Mouse (Mus musculus) hindbrain, embryonic 12.5 days (tissue): ENCODE measurements at regions not wholly inside any gene's neighbourhood (a gene's known extent, or its start where the extent isn't known, plus 50 kb on each side); places are given as distances from the start of the nearest gene placed in this dataset.

Source experiments
- ATAC-seq: fragments of 200-750 bp; cut with Nextera tagmentation; 2 replicates; pipeline ENCODE4 v1.8.0; 2017; ENCODE audit warnings: moderate TSS enrichment; ENCODE audit not compliant: low FRiP score
- H3K27ac ChIP-seq: fragments of 300-500 bp; sonication (generic); 2 replicates; pipeline ENCODE4 v1.5.1; 2016; ENCODE audit warnings: mild to moderate bottlenecking
- H3K27me3 ChIP-seq: fragments of 300-500 bp; sonication (generic); 2 replicates; pipeline ENCODE4 v1.6.1; 2016; ENCODE audit warnings: mild to moderate bottlenecking
- H3K36me3 ChIP-seq: fragments of 300-500 bp; sonication (generic); 2 replicates; pipeline ENCODE4 v1.6.1; 2016; ENCODE audit warnings: mild to moderate bottlenecking
- H3K4me1 ChIP-seq: fragments of 300-500 bp; sonication (generic); 2 replicates; pipeline ENCODE4 v1.6.1; 2016
- H3K4me2 ChIP-seq: fragments of 300-500 bp; sonication (generic); replicated peaks from 2 replicates; pipeline ENCODE4 v1.6.1; 2016; ENCODE audit warnings: mild to moderate bottlenecking
- H3K4me3 ChIP-seq: fragments of 300-500 bp; sonication (generic); 2 replicates; pipeline ENCODE4 v1.5.1; 2016; ENCODE audit warnings: mild to moderate bottlenecking
- H3K9ac ChIP-seq: fragments of 300-500 bp; sonication (generic); 2 replicates; pipeline ENCODE4 v1.6.1; 2016; ENCODE audit warnings: mild to moderate bottlenecking, moderate library complexity
- H3K9me3 ChIP-seq: fragments of 300-500 bp; sonication (generic); replicated peaks from 2 replicates; pipeline ENCODE4 v1.6.1; 2016; ENCODE audit warnings: mild to moderate bottlenecking
- WGBS: fragments of 180-500 bp; shearing (Covaris S2); methylation state at CpG from one replicate; pipeline ENCODE4 v1.1.7; 2016; 5-methylcytosine and 5-hydroxymethylcytosine counted together

DNA sequence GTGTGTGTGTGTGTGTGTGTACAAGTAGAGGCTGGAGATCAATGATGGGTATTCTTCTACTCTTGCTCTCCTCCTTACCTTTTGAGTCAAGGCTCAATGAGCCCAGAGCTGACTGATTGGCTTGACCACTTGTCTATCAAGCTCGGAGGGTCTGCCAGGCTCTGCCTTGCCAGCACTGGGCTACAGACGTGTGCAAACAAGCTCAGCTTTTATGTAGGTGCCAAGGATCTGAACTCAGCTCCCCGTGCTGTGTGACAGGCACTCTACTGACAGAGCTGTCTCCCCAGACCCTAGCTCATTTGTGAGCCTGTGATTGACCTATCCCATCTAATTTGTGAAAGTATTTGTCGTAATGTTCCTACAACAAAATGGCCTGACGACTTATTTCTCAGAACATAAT, 54.2 kb upstream of the Cdc42bpa start:
- Histone ChIP-seq H3K4me1 (no peaks in the 10 kb centered on the region), H3K36me3 (no peaks in the 10 kb centered on the region), H3K27ac (no peak overlapping the region), H3K9ac (no peak overlapping the region), H3K27me3 (no peaks in the 10 kb centered on the region), H3K4me2 (no peak overlapping the region), H3K9me3 (no peaks in the 10 kb centered on the region), H3K4me3 (no peak overlapping the region)
- 94% methylated on average over 5 of the region's 5 CpGs for WGBS
- no peak for ATAC-seq

DNA sequence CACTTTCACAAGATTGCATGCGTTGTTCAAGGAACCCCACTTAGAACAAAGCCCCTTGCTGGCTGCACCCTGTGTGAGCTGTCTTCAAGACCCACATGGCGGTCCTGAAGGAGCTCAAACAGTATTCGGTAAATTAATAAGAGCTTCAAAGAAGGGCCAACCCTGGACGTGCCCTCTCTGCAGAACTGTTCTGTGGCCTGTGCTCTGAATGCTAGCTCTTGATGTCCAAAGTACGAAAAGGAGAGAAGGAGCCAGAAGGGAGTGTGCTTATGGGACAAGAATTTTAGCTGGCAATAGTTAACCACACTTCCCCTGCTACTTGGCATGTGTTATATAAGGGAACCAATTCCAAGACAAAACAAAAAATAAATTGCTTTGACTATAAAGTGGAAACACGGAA, 67.6 kb upstream of the Cdc42bpa start:
- no peak for ATAC-seq
- no peak overlapping the region for H3K4me2 ChIP-seq
- no peak overlapping the region for H3K4me3 ChIP-seq
- no peak overlapping the region for H3K9ac ChIP-seq
- H3K27ac ChIP-seq = no peak overlapping the region
- 85% methylated on average over 6 of the region's 6 CpGs for WGBS
- no peaks in the 10 kb centered on the region for H3K36me3 ChIP-seq
- no peaks in the 10 kb centered on the region for H3K4me1 ChIP-seq
- H3K27me3 ChIP-seq = no peaks in the 10 kb centered on the region
- H3K9me3 ChIP-seq = no peaks in the 10 kb centered on the region

DNA sequence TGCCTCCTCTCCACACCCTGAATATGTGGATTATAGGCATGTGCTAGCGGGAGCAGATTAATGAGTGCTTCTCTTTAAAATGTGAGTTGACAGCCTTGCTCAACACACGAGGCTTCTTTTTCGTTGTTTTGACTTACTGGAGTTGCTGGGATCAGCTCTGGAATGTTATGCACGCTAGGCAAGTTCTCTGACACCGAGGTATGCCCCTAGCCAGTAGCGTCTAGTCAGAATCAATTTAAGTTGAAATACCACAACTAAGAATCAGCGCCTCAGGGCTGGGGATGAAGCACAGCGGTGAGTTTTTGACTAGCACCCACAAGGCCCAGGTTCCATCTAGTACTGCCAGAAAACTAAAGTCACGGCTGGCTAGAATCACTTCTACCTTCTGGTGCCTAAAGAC, 72.4 kb upstream of the Cdc42bpa start:
- H3K4me1 ChIP-seq = 0 out of 2 replicates have a peak, but pooled peaks cover under 1% of the 10 kb centered on the region
- H3K27ac ChIP-seq = no peak overlapping the region
- no peaks in the 10 kb centered on the region for H3K9me3 ChIP-seq
- no peak overlapping the region for H3K4me3 ChIP-seq
- no peaks in the 10 kb centered on the region for H3K36me3 ChIP-seq
- ATAC-seq = no peak
- no peaks in the 10 kb centered on the region for H3K27me3 ChIP-seq
- H3K4me2 ChIP-seq = no peak overlapping the region
- no peak overlapping the region for H3K9ac ChIP-seq
- WGBS = 68% methylated on average over 9 of the region's 9 CpGs

DNA sequence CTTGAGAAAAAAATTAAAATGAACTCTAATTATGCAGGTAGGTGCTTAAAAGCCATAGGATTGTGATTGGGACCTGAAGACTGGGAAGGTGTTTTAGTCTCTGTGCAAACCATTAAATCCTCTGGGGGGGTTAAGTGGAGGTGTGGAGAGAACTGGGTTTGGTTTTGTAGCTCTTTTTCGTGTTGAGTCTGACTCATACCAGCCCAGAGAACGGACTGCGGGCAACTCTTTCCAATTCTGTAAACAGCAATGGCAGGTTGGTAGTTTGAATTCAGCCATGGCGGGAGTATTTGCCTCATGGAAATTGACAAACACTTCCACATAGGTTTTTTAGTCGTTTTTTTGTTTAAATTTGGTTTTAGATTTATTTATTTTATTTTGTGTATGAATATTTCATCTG, 77.7 kb upstream of the Ahctf1 start:
- H3K4me1 ChIP-seq = 0 out of 2 replicates have a peak, but pooled peaks cover 4% of the 10 kb centered on the region
- no peak overlapping the region for H3K4me2 ChIP-seq
- no peaks in the 10 kb centered on the region for H3K27me3 ChIP-seq
- H3K36me3 ChIP-seq = no peaks in the 10 kb centered on the region
- no peak overlapping the region for H3K27ac ChIP-seq
- no peak overlapping the region for H3K4me3 ChIP-seq
- no peak overlapping the region for H3K9ac ChIP-seq
- H3K9me3 ChIP-seq = no peaks in the 10 kb centered on the region
- WGBS = 83% methylated on average over 5 of the region's 5 CpGs
- ATAC-seq = no peak

- H3K4me1 ChIP-seq = 0 out of 2 replicates have a peak, but pooled peaks cover 3% of the 10 kb centered on the region
- no peak overlapping the region for H3K4me2 ChIP-seq
- H3K9ac ChIP-seq = no peak overlapping the region
- ATAC-seq = no peak
- H3K9me3 ChIP-seq = no peaks in the 10 kb centered on the region
- no peaks in the 10 kb centered on the region for H3K36me3 ChIP-seq
- 87% methylated on average over 6 of the region's 6 CpGs for WGBS
- H3K27me3 ChIP-seq = no peaks in the 10 kb centered on the region
- no peak overlapping the region for H3K4me3 ChIP-seq
- H3K27ac ChIP-seq = no peak overlapping the region
Measured at GRCm38 (mm10) chr1:179877893-179878292, 74.4 kb upstream of the Ahctf1 start.

DNA sequence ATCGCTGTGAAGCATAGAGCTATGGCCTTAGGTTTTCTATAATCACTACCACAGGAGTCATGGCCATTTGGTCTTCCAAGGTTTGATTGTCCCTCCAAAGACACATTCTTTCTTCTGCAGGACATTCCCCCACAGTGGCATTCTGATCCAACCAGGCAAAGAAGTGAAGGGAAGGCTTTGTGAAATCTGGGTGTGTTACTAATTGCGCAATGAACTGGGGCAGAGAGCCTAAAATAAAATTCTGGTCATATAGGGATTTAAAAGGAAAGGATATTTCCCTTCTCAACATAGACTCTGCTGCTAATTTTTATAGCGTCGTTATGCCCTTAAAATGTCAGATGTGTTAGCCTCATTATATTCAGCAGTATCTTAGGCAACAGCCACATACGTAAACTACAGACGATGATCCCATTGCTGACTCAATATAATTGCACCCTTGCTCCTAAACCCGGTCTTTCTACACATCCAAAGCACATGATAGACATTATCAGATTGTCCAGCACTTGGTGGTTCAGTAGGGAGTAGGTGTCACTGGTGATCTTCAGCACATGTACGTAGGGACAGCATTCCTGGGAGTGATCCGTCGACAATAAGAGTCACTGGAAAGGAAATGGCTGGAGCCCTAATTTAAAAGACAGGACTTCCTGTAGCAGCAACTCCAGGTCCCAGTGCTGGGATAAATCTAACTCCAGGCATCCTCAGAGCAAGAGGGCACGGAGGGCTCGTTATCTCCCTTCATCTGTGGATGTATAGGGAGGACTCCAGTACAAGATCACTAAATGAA, 70.5 kb upstream of the Ahctf1 start:
- H3K9me3 ChIP-seq = no peaks in the 10 kb centered on the region
- no peak overlapping the region for H3K27ac ChIP-seq
- no peak for ATAC-seq
- no peaks in the 10 kb centered on the region for H3K27me3 ChIP-seq
- no peak overlapping the region for H3K9ac ChIP-seq
- no peaks in the 10 kb centered on the region for H3K36me3 ChIP-seq
- no peak overlapping the region for H3K4me2 ChIP-seq
- no peak overlapping the region for H3K4me3 ChIP-seq
- H3K4me1 ChIP-seq = no peaks in the 10 kb centered on the region
- WGBS = 85% methylated on average over 12 of the region's 12 CpGs

DNA sequence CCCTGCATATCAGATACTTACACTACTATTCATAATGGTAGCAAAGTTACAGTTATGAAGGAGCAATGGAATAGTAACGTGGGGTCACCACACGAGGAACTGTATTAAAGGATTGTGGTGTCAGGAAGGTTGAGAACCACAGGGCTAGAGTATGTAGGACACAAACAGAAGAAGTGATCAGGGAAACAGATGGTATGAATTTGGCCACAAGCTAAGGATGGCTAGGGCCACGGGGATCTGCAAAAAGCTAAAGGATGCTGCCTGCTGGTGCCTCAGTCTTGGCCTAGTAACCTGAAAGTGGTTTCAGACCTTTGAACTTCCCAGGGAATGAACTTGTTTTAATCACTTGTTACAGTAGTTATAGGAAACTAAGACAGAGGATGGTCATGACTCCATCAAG, 68.5 kb upstream of the Ahctf1 start:
- ATAC-seq = no peak
- H3K27me3 ChIP-seq = no peaks in the 10 kb centered on the region
- H3K9me3 ChIP-seq = no peaks in the 10 kb centered on the region
- WGBS = 91% methylated on average over 3 of the region's 3 CpGs
- H3K4me1 ChIP-seq = no peaks in the 10 kb centered on the region
- H3K4me2 ChIP-seq = no peak overlapping the region
- H3K9ac ChIP-seq = no peak overlapping the region
- H3K27ac ChIP-seq = no peak overlapping the region
- no peak overlapping the region for H3K4me3 ChIP-seq
- H3K36me3 ChIP-seq = no peaks in the 10 kb centered on the region

- H3K27me3 ChIP-seq = no peaks in the 10 kb centered on the region
- no peak overlapping the region for H3K4me2 ChIP-seq
- H3K27ac ChIP-seq = no peak overlapping the region
- no peaks in the 10 kb centered on the region for H3K9me3 ChIP-seq
- WGBS = 87% methylated on average over 9 of the region's 9 CpGs
- no peaks in the 10 kb centered on the region for H3K4me1 ChIP-seq
- H3K4me3 ChIP-seq = no peak overlapping the region
- H3K9ac ChIP-seq = no peak overlapping the region
- no peaks in the 10 kb centered on the region for H3K36me3 ChIP-seq
- no peak for ATAC-seq
Measured at GRCm38 (mm10) chr1:179868656-179869055, 65.2 kb upstream of the Ahctf1 start.

DNA sequence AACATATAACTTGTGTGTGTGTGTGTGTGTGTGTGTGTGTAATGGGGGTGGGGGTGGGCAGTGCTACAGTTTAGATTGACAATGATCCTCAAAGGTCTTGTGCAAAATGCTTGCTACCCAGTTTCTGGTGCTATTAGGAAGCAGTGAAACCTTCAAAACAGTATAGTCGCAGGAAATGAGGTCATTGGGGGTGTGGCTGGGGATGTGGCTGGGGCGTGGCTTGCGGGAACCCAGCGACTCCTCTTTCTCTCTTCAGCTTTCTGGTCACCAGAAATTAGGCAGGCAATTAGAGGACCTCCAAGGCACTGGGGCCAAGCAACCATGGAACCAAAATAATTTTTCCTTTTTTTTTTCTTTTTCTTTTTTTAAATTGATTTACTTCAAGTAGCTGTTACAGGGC, 64.0 kb upstream of the Ahctf1 start:
- Histone ChIP-seq H3K4me3 (no peak overlapping the region), H3K4me2 (no peak overlapping the region), H3K27ac (no peak overlapping the region), H3K9me3 (no peaks in the 10 kb centered on the region), H3K27me3 (no peaks in the 10 kb centered on the region), H3K36me3 (no peaks in the 10 kb centered on the region), H3K9ac (no peak overlapping the region), H3K4me1 (no peaks in the 10 kb centered on the region)
- WGBS = 93% methylated on average over 4 of the region's 4 CpGs
- ATAC-seq = no peak

DNA sequence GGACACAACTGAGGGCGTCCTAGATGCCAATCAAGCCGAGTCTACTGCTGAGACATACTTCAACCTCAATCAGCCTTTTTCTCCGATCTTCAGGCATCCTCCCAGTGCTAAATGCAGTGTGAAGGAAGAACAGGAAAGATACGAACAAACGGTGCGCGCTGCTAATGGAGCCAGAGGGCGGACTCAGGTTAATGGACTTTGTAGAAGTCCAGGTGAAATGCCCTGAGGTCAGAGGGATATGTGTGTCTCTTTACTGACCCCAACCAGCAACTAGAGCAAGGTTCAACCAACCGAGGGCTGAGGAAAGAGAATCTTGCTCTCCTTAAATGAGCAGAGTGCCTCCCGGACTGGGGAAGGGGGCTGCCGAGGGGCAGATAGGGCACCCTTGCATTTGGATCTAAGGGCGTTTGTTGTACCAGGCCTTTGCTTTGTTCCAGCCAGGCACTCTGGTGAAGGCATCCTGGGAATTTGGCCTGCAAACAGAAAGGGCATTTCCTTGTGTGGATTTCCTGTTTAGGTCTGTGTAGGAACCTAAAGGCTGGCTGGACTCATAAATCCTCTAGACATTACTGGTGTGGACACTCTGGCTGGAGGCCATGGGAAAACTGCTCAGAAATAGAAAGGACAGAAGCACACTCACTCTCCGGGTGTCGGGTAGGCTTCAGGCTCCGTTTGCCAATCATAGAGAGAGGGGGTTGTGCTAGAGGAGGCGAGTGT, 62.7 kb upstream of the Ahctf1 start:
- ATAC-seq = no peak
- 76% methylated on average over 16 of the region's 16 CpGs for WGBS
- H3K4me2 ChIP-seq = no peak overlapping the region
- no peaks in the 10 kb centered on the region for H3K9me3 ChIP-seq
- H3K4me1 ChIP-seq = no peaks in the 10 kb centered on the region
- no peak overlapping the region for H3K27ac ChIP-seq
- no peaks in the 10 kb centered on the region for H3K36me3 ChIP-seq
- H3K4me3 ChIP-seq = no peak overlapping the region
- H3K9ac ChIP-seq = no peak overlapping the region
- H3K27me3 ChIP-seq = no peaks in the 10 kb centered on the region

- H3K4me3 ChIP-seq = no peak overlapping the region
- H3K4me1 ChIP-seq = no peaks in the 10 kb centered on the region
- no peak overlapping the region for H3K4me2 ChIP-seq
- 60% methylated on average over 11 of the region's 11 CpGs for WGBS
- no peak overlapping the region for H3K9ac ChIP-seq
- H3K27ac ChIP-seq = no peak overlapping the region
- ATAC-seq = no peak
- H3K9me3 ChIP-seq = no peaks in the 10 kb centered on the region
- no peaks in the 10 kb centered on the region for H3K36me3 ChIP-seq
- no peaks in the 10 kb centered on the region for H3K27me3 ChIP-seq
Measured at GRCm38 (mm10) chr1:179865561-179865960, 62.1 kb upstream of the Ahctf1 start.

- no peaks in the 10 kb centered on the region for H3K9me3 ChIP-seq
- no peak overlapping the region for H3K9ac ChIP-seq
- H3K4me2 ChIP-seq = no peak overlapping the region
- ATAC-seq = no peak
- no peak overlapping the region for H3K27ac ChIP-seq
- WGBS = 85% methylated on average over 5 of the region's 5 CpGs
- H3K4me3 ChIP-seq = no peak overlapping the region
- no peaks in the 10 kb centered on the region for H3K27me3 ChIP-seq
- H3K36me3 ChIP-seq = no peaks in the 10 kb centered on the region
- no peaks in the 10 kb centered on the region for H3K4me1 ChIP-seq
Measured at GRCm38 (mm10) chr1:179864537-179865226, 61.2 kb upstream of the Ahctf1 start.
